Mouse (Mus musculus): ENCODE results near the gene Gm2832. TPM values are rescaled to one million over a fixed set of nuclear protein-coding genes. Genes with fewer than 3 reads are reported as not detected.
"Not testable (repeated sequence)": the region's sequence is repeated elsewhere in the genome, so short reads cannot be mapped to it uniquely, and the experiment has no call there.

Gene Gm2832
- not detected for total RNA-seq (2022)

DNA sequence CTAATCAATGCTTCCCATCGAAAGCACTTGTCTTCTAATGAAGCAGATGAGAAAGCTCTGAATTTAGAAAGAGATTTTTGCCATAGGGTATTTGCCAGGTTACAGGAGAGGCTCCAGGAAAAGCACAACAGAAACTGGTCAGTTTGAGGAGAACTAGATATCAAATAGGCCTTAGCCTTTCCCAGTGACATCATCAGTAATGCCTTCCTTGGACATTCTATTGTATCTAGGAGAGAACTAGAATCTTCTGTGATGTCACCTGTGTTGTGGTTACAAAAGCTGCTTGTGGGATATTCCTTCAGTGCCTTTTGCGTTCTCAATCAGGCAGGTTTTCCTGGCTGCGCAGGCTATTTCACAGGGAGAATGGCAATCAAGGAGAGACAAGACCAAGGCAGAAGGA is at the start of gene Gm2832:
Gene Gm2832 (plus strand): TSS at position 301 of the 400 bp plus-strand sequence.
- DNase-seq (ENCODE audit: low spot score): not testable (repeated sequence)

DNA sequence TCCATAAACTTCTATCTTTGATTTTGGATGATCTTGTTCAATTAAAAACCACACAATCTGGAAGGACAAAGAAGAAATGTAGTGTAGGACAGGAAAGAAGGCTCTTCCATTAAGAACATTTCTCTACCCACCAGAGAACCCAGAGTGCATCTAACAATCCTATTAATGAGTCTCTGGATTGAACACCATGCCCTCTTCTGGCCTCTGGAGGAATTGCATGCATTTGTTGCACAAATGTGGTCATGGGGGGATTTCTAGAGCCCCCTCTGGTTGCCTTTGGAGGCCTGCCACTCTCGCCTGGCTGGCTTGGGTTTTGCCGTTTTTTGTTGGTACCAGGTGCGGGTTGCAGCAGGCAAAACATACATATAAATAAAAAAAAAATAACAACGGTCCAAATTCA is 15.3 kb upstream of the Gm2832 start:
- not testable (repeated sequence) for DNase-seq (ENCODE audit: low spot score)

DNA sequence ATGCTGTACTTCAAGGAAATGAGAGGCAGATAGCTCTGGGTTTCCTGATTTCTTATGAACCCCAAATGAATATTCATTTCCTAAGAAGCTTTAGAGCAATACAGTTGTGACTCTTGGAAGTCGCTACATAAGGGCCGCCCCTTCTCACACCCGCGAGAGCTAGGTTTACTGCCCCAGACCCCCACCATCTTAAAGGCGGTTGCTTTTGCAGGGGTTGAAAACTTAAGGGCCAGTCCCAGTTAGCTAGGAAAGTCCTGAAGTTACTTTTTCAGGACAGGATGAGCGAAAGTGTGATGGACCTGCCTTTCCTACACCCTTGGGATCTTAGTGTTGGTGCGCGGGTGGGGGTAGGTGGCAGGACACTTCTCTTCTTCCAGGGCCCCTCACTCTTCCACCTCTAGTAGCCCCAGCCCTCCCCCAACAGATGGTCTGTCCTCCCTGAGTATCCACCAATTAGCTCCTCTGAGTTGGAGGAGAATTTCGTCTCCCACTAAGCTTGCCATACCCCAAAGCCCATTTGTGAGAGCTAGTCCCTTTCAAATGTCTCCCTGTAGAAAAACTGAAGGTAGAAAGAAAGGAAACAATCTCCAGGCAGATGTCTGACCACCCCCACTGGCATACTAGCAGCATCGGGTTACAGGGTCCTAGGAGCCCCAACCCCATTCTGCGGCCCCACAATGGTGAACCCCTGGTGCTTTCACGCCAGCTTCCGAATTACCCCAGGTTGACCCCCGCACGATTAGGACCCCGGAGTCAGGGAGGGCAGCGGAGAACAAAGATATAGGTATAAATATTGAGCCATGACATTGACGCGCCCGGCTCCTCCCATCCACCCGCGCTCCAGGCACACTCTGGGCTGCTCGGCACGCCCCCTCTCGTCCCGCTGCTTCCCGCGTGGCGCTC is 14.5 kb upstream of the Gm2832 start:
- DNase-seq (ENCODE audit: low spot score): not testable (repeated sequence)

DNA sequence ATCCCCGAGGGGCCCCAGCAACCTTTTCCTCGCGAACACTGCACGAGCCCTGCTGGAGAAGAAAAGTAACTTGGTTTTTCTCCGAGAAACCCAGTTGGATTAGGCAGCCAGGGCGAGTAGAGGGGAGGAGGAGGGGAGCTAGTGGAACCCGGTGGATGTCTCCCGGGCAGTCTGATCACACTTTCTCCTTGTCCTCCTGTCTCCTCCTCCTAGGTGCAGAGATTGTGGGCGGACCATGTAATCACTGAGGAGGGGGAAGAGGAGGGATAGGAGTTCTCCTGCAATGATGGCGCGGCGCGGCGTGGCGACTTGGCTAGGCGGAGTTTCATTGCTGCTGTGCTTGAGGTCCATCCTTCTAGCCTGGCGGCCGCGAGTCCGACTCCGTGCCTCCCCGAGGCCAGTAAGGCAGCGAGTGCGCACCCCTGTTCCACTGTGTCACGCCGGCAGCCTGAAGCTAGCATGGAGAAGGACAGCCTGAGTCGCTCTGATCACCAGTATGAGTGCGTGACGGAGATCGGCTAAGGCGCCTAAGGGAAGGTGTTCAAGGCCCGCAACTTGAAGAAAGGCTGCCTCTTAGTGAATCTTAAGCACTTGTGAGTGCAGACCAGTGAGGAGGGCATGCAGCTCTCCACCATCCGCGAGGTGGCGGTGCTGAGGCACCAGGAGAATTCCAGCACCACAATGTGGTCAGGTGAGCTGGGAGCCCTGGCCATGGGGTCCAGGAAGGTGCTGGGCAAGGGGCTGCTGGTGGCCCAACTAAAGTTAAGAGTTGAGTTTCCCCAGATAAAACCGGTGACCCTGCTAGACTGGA is 13.6 kb upstream of the Gm2832 start:
- not testable (repeated sequence) for DNase-seq (ENCODE audit: low spot score)

DNA sequence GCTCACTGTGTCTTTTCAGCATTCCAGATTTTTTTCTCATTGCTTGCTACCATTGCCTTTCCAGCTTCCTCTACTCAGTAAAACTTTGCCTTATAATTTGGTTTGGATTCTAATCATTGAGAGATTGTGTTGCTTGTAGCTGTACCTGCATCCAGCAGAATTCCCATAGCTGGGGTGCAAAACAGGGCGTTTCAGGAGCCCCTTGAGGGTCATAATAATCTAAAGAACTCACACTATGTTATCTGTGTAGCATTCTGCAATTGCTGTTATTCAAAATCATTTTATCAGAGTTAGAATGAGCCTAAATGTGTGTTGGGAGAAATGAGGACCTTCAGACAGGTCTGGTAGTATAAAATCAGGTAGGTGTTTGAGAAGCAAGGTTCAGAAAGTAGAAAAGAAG is 7.4 kb downstream of the Gm2832 start:
- DNase-seq (ENCODE audit: low spot score): not testable (repeated sequence)

Other genes starting within 250 kb of the Gm2832 start
- gene Dydc2, start 209.6 kb upstream of the Gm2832 start, total RNA-seq (2022): not detected
- gene Dydc1, start 205.9 kb upstream of the Gm2832 start, total RNA-seq (2022): not detected
- under 1 TPM in 2 of 4 experiments, not detected in 2; 0.09 to 0.31 TPM for gene Mat1a, start 173.8 kb upstream of the Gm2832 start, total RNA-seq (2022)
- under 1 TPM in 1 of 4 experiments, not detected in 3; 0.14 TPM for gene Sftpa1, start 147.0 kb upstream of the Gm2832 start, total RNA-seq (2022)
- gene Mbl1, start 127.3 kb upstream of the Gm2832 start, total RNA-seq (2022): not detected
- gene Sftpd, start 93.7 kb upstream of the Gm2832 start, total RNA-seq (2022): not detected
- gene Gm5798, start 69.8 kb downstream of the Gm2832 start, total RNA-seq (2022): not detected
- gene Gm7945, start 107.6 kb downstream of the Gm2832 start, total RNA-seq (2022): not detected
- gene Gm6482, start 129.5 kb downstream of the Gm2832 start, total RNA-seq (2022): not detected
- not detected for gene Gm7954, start 174.7 kb downstream of the Gm2832 start, total RNA-seq (2022)
- not detected for gene Gm3486, start 210.7 kb downstream of the Gm2832 start, total RNA-seq (2022)